Mouse (Mus musculus) liver, embryonic 16.5 days (tissue): Measurements from ENCODE around the gene Dnmt3a. TPM values are rescaled to one million over a fixed set of nuclear protein-coding genes. Genes with fewer than 3 reads are reported as not detected.

Experiments
- polyA plus RNA-seq: library from polyadenylated mRNA; unstranded; fragments of >200 nt; fragmentation: Nextera tagmentation; extraction: Ambion mirVana; gene quantifications from 2 replicates; pipeline ENCODE4 v1.2.1, GENCODE M21; 2015

The Dnmt3a gene
- polyA plus RNA-seq, 1 experiment from 2014 or later: 16.8 TPM

Other genes with a start within 250 kb of the Dnmt3a start
- gene Dtnb, start 233.6 kb upstream of the Dnmt3a start, polyA plus RNA-seq: 17.3 and 19.7 TPM in 2 replicates
- gene Pomc, start 148.9 kb downstream of the Dnmt3a start, polyA plus RNA-seq: 0.28 and 0.34 TPM in 2 replicates
- 0.08 TPM in 2 replicates for gene Efr3b, start 232.9 kb downstream of the Dnmt3a start, polyA plus RNA-seq